Mouse (Mus musculus) embryonic facial prominence, embryonic 12.5 days (tissue): Measurements from ENCODE around the gene Cbarp. TPM values are rescaled to one million over a fixed set of nuclear protein-coding genes. Genes with fewer than 3 reads are reported as not detected.

Experiments used
- ATAC-seq: fragments of 200-750 bp; cut with Nextera tagmentation; 2 replicates; pipeline ENCODE4 v1.8.0; 2017; ENCODE audit not compliant: insufficient number of reproducible peaks, insufficient read depth, low FRiP score, low TSS enrichment
- H3K27ac ChIP-seq: fragments of 300-500 bp; sonication (generic); 2 replicates; pipeline ENCODE4 v1.5.1; 2016; ENCODE audit warnings: mild to moderate bottlenecking
- H3K27me3 ChIP-seq: fragments of 300-500 bp; sonication (generic); 2 replicates; pipeline ENCODE4 v1.6.1; 2016; ENCODE audit warnings: mild to moderate bottlenecking, moderate library complexity
- H3K36me3 ChIP-seq: fragments of 300-500 bp; sonication (generic); 2 replicates; pipeline ENCODE4 v1.6.1; 2016; ENCODE audit warnings: mild to moderate bottlenecking
- H3K4me1 ChIP-seq: fragments of 300-500 bp; sonication (generic); 2 replicates; pipeline ENCODE4 v1.6.1; 2016
- H3K4me2 ChIP-seq: fragments of 300-500 bp; sonication (generic); replicated peaks from 2 replicates; pipeline ENCODE4 v1.6.1; 2016; ENCODE audit warnings: mild to moderate bottlenecking, moderate library complexity
- H3K4me3 ChIP-seq: fragments of 300-500 bp; sonication (generic); 2 replicates; pipeline ENCODE4 v1.5.1; 2016; ENCODE audit warnings: mild to moderate bottlenecking
- H3K9ac ChIP-seq: fragments of 300-500 bp; sonication (generic); 2 replicates; pipeline ENCODE4 v1.6.1; 2016; ENCODE audit warnings: mild to moderate bottlenecking, moderate library complexity
- H3K9me3 ChIP-seq: fragments of 300-500 bp; sonication (generic); 2 replicates; pipeline ENCODE4 v1.6.1; 2016; ENCODE audit warnings: mild to moderate bottlenecking, moderate library complexity
- WGBS: fragments of 180-500 bp; shearing (Covaris S2); methylation state at CpG from one replicate; pipeline ENCODE4 v1.1.7; 2016; 5-methylcytosine and 5-hydroxymethylcytosine counted together
- polyA plus RNA-seq: library from polyadenylated mRNA; unstranded; fragments of >200 nt; fragmentation: Nextera tagmentation; extraction: Ambion mirVana; gene quantifications from 2 replicates; pipeline ENCODE4 v1.2.1, GENCODE M21; 2016

The Cbarp gene
- polyA plus RNA-seq, result 8.4 and 8.5 TPM in 2 replicates

GRCm38 (mm10) chr10:80140666-80141035, at the start of gene Cbarp:
Gene Cbarp (minus strand): TSS chr10:80140835.
- peaks cover 29% of the 10 kb centered on the region for H3K27me3 ChIP-seq
- peaks cover 37% of the 10 kb centered on the region for H3K4me1 ChIP-seq
- peak within 1 kb of the TSS; percentile 82 for H3K27ac ChIP-seq
- no peaks in the 10 kb centered on the region for H3K9me3 ChIP-seq
- ATAC-seq, result no peak
- H3K9ac ChIP-seq, result peak within 1 kb of the TSS; percentile 40; the same call in 1 of the 2 replicates
- 79% methylated on average over 10 of the region's 10 CpGs for WGBS
- peak within 1 kb of the TSS; percentile 92 for H3K4me2 ChIP-seq
- H3K36me3 ChIP-seq, result peaks cover 23% of the 10 kb centered on the region
- H3K4me3 ChIP-seq, result peak within 1 kb of the TSS; percentile 81

GRCm38 (mm10) chr10:80189999-80190398, 49.4 kb upstream of the Cbarp start:
- Histone ChIP-seq H3K27ac (no peak overlapping the region), H3K9ac (peak overlapping the region; percentile 59), H3K27me3 (peaks cover 38% of the 10 kb centered on the region), H3K4me3 (peak overlapping the region; percentile 42), H3K4me1 (peaks cover 14% of the 10 kb centered on the region), H3K9me3 (no peaks in the 10 kb centered on the region), H3K36me3 (peaks cover 33% of the 10 kb centered on the region), H3K4me2 (peak overlapping the region; percentile 72)
- no peak for ATAC-seq
- WGBS, result 9% methylated on average over 21 of the region's 21 CpGs

- Histone ChIP-seq H3K4me1 (peaks cover 14% of the 10 kb centered on the region), H3K27me3 (peaks cover 38% of the 10 kb centered on the region), H3K36me3 (peaks cover 33% of the 10 kb centered on the region), H3K27ac (no peak overlapping the region), H3K4me3 (no peak overlapping the region), H3K9me3 (no peaks in the 10 kb centered on the region), H3K4me2 (no peak overlapping the region), H3K9ac (no peak overlapping the region)
- 65% methylated on average over 15 of the region's 15 CpGs for WGBS
- no peak for ATAC-seq
Measured at GRCm38 (mm10) chr10:80188453-80189024, 47.9 kb upstream of the Cbarp start.

GRCm38 (mm10) chr10:80187739-80188138, 47.1 kb upstream of the Cbarp start:
- no peak overlapping the region for H3K4me2 ChIP-seq
- no peak for ATAC-seq
- H3K9ac ChIP-seq, result no peak overlapping the region
- WGBS, result 88% methylated on average over 10 of the region's 10 CpGs
- peaks cover 40% of the 10 kb centered on the region for H3K36me3 ChIP-seq
- H3K4me1 ChIP-seq, result peaks cover 14% of the 10 kb centered on the region
- H3K27ac ChIP-seq, result no peak overlapping the region
- peaks cover 38% of the 10 kb centered on the region for H3K27me3 ChIP-seq
- H3K4me3 ChIP-seq, result no peak overlapping the region
- no peaks in the 10 kb centered on the region for H3K9me3 ChIP-seq

GRCm38 (mm10) chr10:80186649-80187048, 46.0 kb upstream of the Cbarp start:
- H3K4me1 ChIP-seq, result peaks cover 20% of the 10 kb centered on the region
- ATAC-seq, result no peak
- H3K9me3 ChIP-seq, result no peaks in the 10 kb centered on the region
- no peak overlapping the region for H3K27ac ChIP-seq
- H3K36me3 ChIP-seq, result peaks cover 41% of the 10 kb centered on the region
- H3K4me3 ChIP-seq, result no peak overlapping the region
- H3K27me3 ChIP-seq, result peaks cover 31% of the 10 kb centered on the region
- 38% methylated on average over 27 of the region's 27 CpGs for WGBS
- H3K9ac ChIP-seq, result no peak overlapping the region
- H3K4me2 ChIP-seq, result no peak overlapping the region

GRCm38 (mm10) chr10:80182547-80182946, 41.9 kb upstream of the Cbarp start:
- Histone ChIP-seq H3K36me3 (peaks cover 24% of the 10 kb centered on the region), H3K27ac (no peak overlapping the region), H3K9me3 (no peaks in the 10 kb centered on the region), H3K4me3 (no peak overlapping the region), H3K4me1 (peaks cover 22% of the 10 kb centered on the region), H3K4me2 (no peak overlapping the region), H3K9ac (no peak overlapping the region), H3K27me3 (no peaks in the 10 kb centered on the region)
- WGBS, result 96% methylated on average over 7 of the region's 7 CpGs
- ATAC-seq, result no peak

- H3K27me3 ChIP-seq, result no peaks in the 10 kb centered on the region
- H3K9ac ChIP-seq, result peak overlapping the region; percentile 96
- no peak for ATAC-seq
- peak overlapping the region; percentile 83; the same call in 1 of the 2 replicates for H3K27ac ChIP-seq
- peaks cover 22% of the 10 kb centered on the region for H3K4me1 ChIP-seq
- peaks cover 8% of the 10 kb centered on the region; the same call in 1 of the 2 replicates for H3K36me3 ChIP-seq
- no peaks in the 10 kb centered on the region for H3K9me3 ChIP-seq
- WGBS, result 14% methylated on average over 5 of the region's 5 CpGs
- peak overlapping the region; percentile 92 for H3K4me2 ChIP-seq
- H3K4me3 ChIP-seq, result peak overlapping the region; percentile 74
Measured at GRCm38 (mm10) chr10:80180823-80181222, 40.2 kb upstream of the Cbarp start.

GRCm38 (mm10) chr10:80180288-80180687, 39.7 kb upstream of the Cbarp start:
- peak overlapping the region; percentile 96 for H3K9ac ChIP-seq
- no peak for ATAC-seq
- H3K4me2 ChIP-seq, result peak overlapping the region; percentile 92
- peak overlapping the region; percentile 74 for H3K4me3 ChIP-seq
- no peaks in the 10 kb centered on the region for H3K9me3 ChIP-seq
- peaks cover 22% of the 10 kb centered on the region for H3K4me1 ChIP-seq
- H3K27ac ChIP-seq, result peak overlapping the region; percentile 83; the same call in 1 of the 2 replicates
- peaks cover 8% of the 10 kb centered on the region; the same call in 1 of the 2 replicates for H3K36me3 ChIP-seq
- 38% methylated on average over 6 of the region's 6 CpGs for WGBS
- H3K27me3 ChIP-seq, result no peaks in the 10 kb centered on the region

GRCm38 (mm10) chr10:80179068-80180051, 38.7 kb upstream of the Cbarp start, which contains the start of gene Efna2:
Gene Efna2 (plus strand): TSS chr10:80179482.
- Histone ChIP-seq H3K27me3 (no peaks in the 10 kb centered on the region), H3K27ac (peak within 1 kb of the TSS; percentile 83), H3K4me1 (peaks cover 26% of the 10 kb centered on the region), H3K9ac (peak within 1 kb of the TSS; percentile 96), H3K9me3 (no peaks in the 10 kb centered on the region), H3K36me3 (peaks cover 8% of the 10 kb centered on the region; the same call in 1 of the 2 replicates), H3K4me3 (peak within 1 kb of the TSS; percentile 74), H3K4me2 (peak within 1 kb of the TSS; percentile 92)
- ATAC-seq, result peak; percentile 55
- 3% methylated on average over 58 of the region's 106 CpGs for WGBS

- H3K4me2 ChIP-seq, result no peak overlapping the region
- no peaks in the 10 kb centered on the region for H3K9me3 ChIP-seq
- no peak overlapping the region for H3K4me3 ChIP-seq
- no peak overlapping the region for H3K27ac ChIP-seq
- H3K9ac ChIP-seq, result no peak overlapping the region
- no peak for ATAC-seq
- WGBS, result 72% methylated on average over 7 of the region's 7 CpGs
- H3K27me3 ChIP-seq, result no peaks in the 10 kb centered on the region
- peaks cover under 1% of the 10 kb centered on the region; the same call in 1 of the 2 replicates for H3K36me3 ChIP-seq
- peaks cover 27% of the 10 kb centered on the region for H3K4me1 ChIP-seq
Measured at GRCm38 (mm10) chr10:80177441-80178279, 37.0 kb upstream of the Cbarp start.

- Histone ChIP-seq H3K4me3 (no peak overlapping the region), H3K4me1 (peaks cover 30% of the 10 kb centered on the region), H3K27ac (no peak overlapping the region), H3K9ac (0 out of 2 replicates have a peak overlapping the region, but pooled peaks have one; percentile 5), H3K9me3 (no peaks in the 10 kb centered on the region), H3K4me2 (no peak overlapping the region), H3K36me3 (peaks cover 12% of the 10 kb centered on the region), H3K27me3 (no peaks in the 10 kb centered on the region)
- ATAC-seq, result no peak
- 83% methylated on average over 5 of the region's 5 CpGs for WGBS
Measured at GRCm38 (mm10) chr10:80176270-80176834, 35.7 kb upstream of the Cbarp start.
